Comparison of ENCODE assay signal across 16 mouse cellular contexts in the genomic region with DNA sequence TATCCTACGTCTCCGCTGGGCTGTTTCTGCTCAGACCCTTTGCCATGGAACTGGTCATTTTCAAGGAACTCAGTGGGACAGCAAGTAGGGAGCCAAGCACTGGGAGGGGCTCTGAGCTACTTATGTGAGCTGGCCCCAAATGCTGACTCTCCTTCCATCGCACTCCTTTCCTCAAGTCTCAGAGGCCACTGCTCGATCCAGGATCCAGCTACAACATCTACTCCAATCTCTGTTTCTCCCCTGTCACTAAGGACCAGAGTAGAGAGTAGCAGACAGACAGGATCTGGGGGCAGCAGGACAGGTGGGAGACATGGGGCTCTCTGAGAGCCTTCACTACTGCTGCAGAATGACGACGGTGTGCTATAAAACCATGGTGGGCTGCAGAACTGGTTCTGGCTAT.
DNase-seq lines count a peak whose midpoint lies in the region; ATAC-seq and TF ChIP-seq lines count a peak whose summit lies in the region.
"Had no signal": no experiment of that assay in that cellular context is flagged by ENCODE, and none has a peak within 500 bp of the region (broad histone marks: within the 10 kb centered on the region; RNA-seq: fewer than 3 reads in every experiment).

No protein-coding gene starts in this region.

- H3K4me1 ChIP-seq in forebrain, embryonic 10.5 days: peaks cover 42% of the 10 kb centered on the region
- H3K4me1 ChIP-seq in forebrain, embryonic 12.5 days: peaks cover 23% of the 10 kb centered on the region
- peaks cover 20% of the 10 kb centered on the region for H3K4me1 ChIP-seq in kidney, postnatal 0 days (replicated peaks; ENCODE audit: insufficient read depth, low read length)
- peaks cover 45% of the 10 kb centered on the region for H3K4me1 ChIP-seq in lung, postnatal 0 days (ENCODE audit: insufficient read depth, low read depth, low read length)
- peaks cover 48% of the 10 kb centered on the region for H3K4me1 ChIP-seq in lung, adult 2 months (ENCODE audit: control insufficient read depth, insufficient read depth, low read length)
- peaks cover 10% of the 10 kb centered on the region; the same call in 1 of the 2 replicates for H3K4me1 ChIP-seq in stomach, postnatal 0 days (replicated peaks; ENCODE audit: control insufficient read depth, insufficient read depth)

- no peak for TF ChIP-seq EP300 in lung, postnatal 0 days (IDR thresholded peaks at IDR 0.05)
- TF ChIP-seq EP300 in stomach, postnatal 0 days (optimal IDR thresholded peaks at IDR 0.05): no peak

- DNase-seq in forebrain, embryonic 10.5 days (ENCODE audit: extremely low spot score, low spot score): no peak
- DNase-seq in kidney, postnatal 0 days (ENCODE audit: low spot score): no peak
- no peak for DNase-seq in kidney, postnatal 10 days
- DNase-seq in lung, postnatal 0 days (ENCODE audit: low spot score): no peak
- no peak for DNase-seq in lung, adult 2 months
- DNase-seq in stomach, postnatal 0 days (ENCODE audit: low spot score): no peak
- DNase-seq in natural killer cell, adult 2 months (ENCODE audit: low spot score in 2 of 2): no peak
- DNase-seq: cerebellum, adult 11-12 months; right cerebral cortex, postnatal 4 days had no signal

- no peaks in the 10 kb centered on the region for H3K9me3 ChIP-seq in forebrain, embryonic 10.5 days
- no peaks in the 10 kb centered on the region for H3K9me3 ChIP-seq in forebrain, embryonic 12.5 days
- no peaks in the 10 kb centered on the region for H3K9me3 ChIP-seq in kidney, postnatal 0 days (replicated peaks; ENCODE audit: low read length)
- no peaks in the 10 kb centered on the region for H3K9me3 ChIP-seq in lung, postnatal 0 days (ENCODE audit: low read length)
- H3K9me3 ChIP-seq in stomach, postnatal 0 days (ENCODE audit: control insufficient read depth, low read length): no peaks in the 10 kb centered on the region
- H3K9me3 ChIP-seq: forebrain, embryonic 15.5 days; heart, embryonic 15.5 days; hindbrain, embryonic 13.5 days; midbrain, embryonic 12.5 days; neural tube, embryonic 15.5 days had no signal

- no peak for TF ChIP-seq CTCF in kidney, postnatal 0 days (IDR thresholded peaks at IDR 0.05; ENCODE audit: low read depth)
- no peak for TF ChIP-seq CTCF in lung, postnatal 0 days (IDR thresholded peaks at IDR 0.05)
- no peak for TF ChIP-seq CTCF in lung, adult 2 months (IDR thresholded peaks at IDR 0.05; ENCODE audit: insufficient read depth, low read length)
- no peak for TF ChIP-seq CTCF in stomach, postnatal 0 days (IDR thresholded peaks at IDR 0.05; ENCODE audit: low read depth)

- no peaks in the 10 kb centered on the region for H3K27me3 ChIP-seq in forebrain, embryonic 10.5 days (ENCODE audit: poor library complexity, severe bottlenecking)
- H3K27me3 ChIP-seq in forebrain, embryonic 12.5 days: no peaks in the 10 kb centered on the region
- no peaks in the 10 kb centered on the region for H3K27me3 ChIP-seq in kidney, postnatal 0 days (ENCODE audit: insufficient read depth, low read length)
- no peaks in the 10 kb centered on the region for H3K27me3 ChIP-seq in lung, postnatal 0 days (replicated peaks; ENCODE audit: insufficient read depth, low read length)
- H3K27me3 ChIP-seq in stomach, postnatal 0 days (ENCODE audit: control insufficient read depth, insufficient read depth, low read length): no peaks in the 10 kb centered on the region
- H3K27me3 ChIP-seq: forebrain, embryonic 15.5 days; hindbrain, embryonic 13.5 days; midbrain, embryonic 12.5 days; neural tube, embryonic 15.5 days had no signal

- TF ChIP-seq POLR2A in lung, adult 2 months (IDR thresholded peaks at IDR 0.05; ENCODE audit: borderline replicate concordance, extremely low read depth, low read depth, low read length): no peak

- H3K27ac ChIP-seq in forebrain, embryonic 10.5 days: peak overlapping the region; percentile 25; the same call in 1 of the 2 replicates
- H3K27ac ChIP-seq in forebrain, embryonic 12.5 days: no peak overlapping the region
- H3K27ac ChIP-seq in kidney, postnatal 0 days: peak overlapping the region; percentile 15; the same call in 1 of the 2 replicates
- H3K27ac ChIP-seq in lung, postnatal 0 days (ENCODE audit: low read length): peak overlapping the region; percentile 93
- H3K27ac ChIP-seq in stomach, postnatal 0 days (replicated peaks): peak overlapping the region; percentile 65
- H3K27ac ChIP-seq: forebrain, embryonic 15.5 days; heart, embryonic 15.5 days; hindbrain, embryonic 13.5 days; midbrain, embryonic 12.5 days; neural tube, embryonic 15.5 days had no signal

- 78% methylated on average over 6 of the region's 6 CpGs for WGBS in forebrain, embryonic 10.5 days
- WGBS in forebrain, embryonic 12.5 days: 76% methylated on average over 6 of the region's 6 CpGs
- 87% methylated on average over 6 of the region's 6 CpGs for WGBS in kidney, postnatal 0 days
- WGBS in lung, postnatal 0 days: 55% methylated on average over 6 of the region's 6 CpGs
- 55% methylated on average over 6 of the region's 6 CpGs for WGBS in lung, adult 2 months
- WGBS in stomach, postnatal 0 days: 83% methylated on average over 6 of the region's 6 CpGs

- no peak overlapping the region for H3K4me2 ChIP-seq in forebrain, embryonic 12.5 days
- no peak overlapping the region for H3K4me2 ChIP-seq in kidney, postnatal 0 days (ENCODE audit: low read length)
- no peak overlapping the region for H3K4me2 ChIP-seq in lung, postnatal 0 days (replicated peaks; ENCODE audit: low read depth, low read length)
- no peak overlapping the region for H3K4me2 ChIP-seq in stomach, postnatal 0 days (replicated peaks; ENCODE audit: low read depth)
- H3K4me2 ChIP-seq: forebrain, embryonic 15.5 days; heart, embryonic 15.5 days; hindbrain, embryonic 13.5 days; midbrain, embryonic 12.5 days; neural tube, embryonic 15.5 days had no signal

- no peak overlapping the region for H3K9ac ChIP-seq in forebrain, embryonic 12.5 days
- no peak overlapping the region for H3K9ac ChIP-seq in kidney, postnatal 0 days (ENCODE audit: low read depth, low read length)
- no peak overlapping the region; the same call in 1 of the 2 replicates for H3K9ac ChIP-seq in lung, postnatal 0 days (replicated peaks; ENCODE audit: low read depth)
- no peak overlapping the region for H3K9ac ChIP-seq in stomach, postnatal 0 days (ENCODE audit: low read length)
- H3K9ac ChIP-seq: forebrain, embryonic 15.5 days; heart, embryonic 15.5 days; hindbrain, embryonic 13.5 days; midbrain, embryonic 12.5 days; neural tube, embryonic 15.5 days had no signal

- no peak for ATAC-seq in forebrain, embryonic 12.5 days (ENCODE audit: low FRiP score)
- no peak for ATAC-seq in kidney, postnatal 0 days (replicated peaks; ENCODE audit: low FRiP score, low read depth)
- ATAC-seq in lung, postnatal 0 days: no peak
- no peak for ATAC-seq in stomach, postnatal 0 days (ENCODE audit: low FRiP score, low TSS enrichment)
- ATAC-seq: forebrain, embryonic 15.5 days; intestine, embryonic 16.5 days had no signal

- peaks cover 36% of the 10 kb centered on the region for H3K36me3 ChIP-seq in forebrain, embryonic 10.5 days (replicated peaks)
- no peaks in the 10 kb centered on the region for H3K36me3 ChIP-seq in forebrain, embryonic 12.5 days (replicated peaks)
- H3K36me3 ChIP-seq in kidney, postnatal 0 days (ENCODE audit: insufficient read depth, low read length): no peaks in the 10 kb centered on the region
- peaks cover 18% of the 10 kb centered on the region; the same call in 1 of the 2 replicates for H3K36me3 ChIP-seq in lung, postnatal 0 days (ENCODE audit: insufficient read depth, low read length)
- H3K36me3 ChIP-seq in stomach, postnatal 0 days (ENCODE audit: control insufficient read depth, insufficient read depth, low read length): no peaks in the 10 kb centered on the region
- H3K36me3 ChIP-seq: forebrain, embryonic 15.5 days; heart, embryonic 15.5 days; hindbrain, embryonic 13.5 days; midbrain, embryonic 12.5 days; neural tube, embryonic 15.5 days had no signal

- no peak overlapping the region for H3K4me3 ChIP-seq in forebrain, embryonic 10.5 days
- H3K4me3 ChIP-seq in forebrain, embryonic 12.5 days (replicated peaks): no peak overlapping the region
- no peak overlapping the region for H3K4me3 ChIP-seq in kidney, postnatal 0 days (replicated peaks; ENCODE audit: low read depth, low read length)
- no peak overlapping the region for H3K4me3 ChIP-seq in lung, postnatal 0 days (ENCODE audit: low read depth, low read length)
- H3K4me3 ChIP-seq in lung, adult 2 months (replicated peaks; ENCODE audit: extremely low read depth, low read depth, low read length): no peak overlapping the region
- no peak overlapping the region for H3K4me3 ChIP-seq in stomach, postnatal 0 days (ENCODE audit: low read depth, low read length)
- H3K4me3 ChIP-seq: forebrain, embryonic 15.5 days; heart, embryonic 15.5 days; hindbrain, embryonic 13.5 days; midbrain, embryonic 12.5 days; neural tube, embryonic 15.5 days had no signal
